Mouse (Mus musculus): ENCODE data around the gene Iqgap2. TPM values are rescaled to one million over a fixed set of nuclear protein-coding genes. Genes with fewer than 3 reads are reported as not detected.
A peak's percentile ranks its signal among the peaks of the same experiment; 100 is the strongest.

Iqgap2 gene
- polyA plus RNA-seq, 1 experiment from 2014 or later, result 3.9 TPM

- Histone ChIP-seq H3K36me3 (ENCODE audit: control insufficient read depth, insufficient read depth, low read length) (no peaks in the 10 kb centered on the region), H3K9me3 (ENCODE audit: control insufficient read depth, low read length) (no peaks in the 10 kb centered on the region), H3K9ac (ENCODE audit: low read length) (no peak overlapping the region), H3K4me2 (ENCODE audit: low read length) (no peak overlapping the region), H3K27me3 (ENCODE audit: control insufficient read depth, insufficient read depth, low read length) (no peaks in the 10 kb centered on the region), H3K27ac (replicated peaks in 1 of 2; ENCODE audit: control insufficient read depth in 1 of 2, insufficient read depth in 1 of 2, low read depth in 2 of 2, low read length in 2 of 2) (no peak overlapping the region), H3K4me1 (ENCODE audit: control insufficient read depth in 2 of 2, insufficient read depth in 2 of 2, low read length in 2 of 2) (peaks cover 9 to 20% of the 10 kb centered on the region in 2 experiments), H3K4me3 (ENCODE audit: control insufficient read depth in 1 of 2, insufficient read depth in 1 of 2, low read depth in 1 of 2, low read length in 2 of 2) (no peak overlapping the region)
- no peak for ATAC-seq (ENCODE audit: insufficient number of reproducible peaks, insufficient read depth, low FRiP score, low read depth)
- WGBS, result 58% methylated on average over 9 of the region's 9 CpGs
These were observed 113.0 kb downstream of the Iqgap2 start for GRCm38 (mm10) chr13:95778761-95779161.

GRCm38 (mm10) chr13:95777651-95778391 is 113.9 kb downstream of the Iqgap2 start:
- no peak overlapping the region for H3K9ac ChIP-seq (ENCODE audit: low read length)
- H3K4me1 ChIP-seq (ENCODE audit: control insufficient read depth in 2 of 2, insufficient read depth in 2 of 2, low read length in 2 of 2), result peaks cover 6 to 16% of the 10 kb centered on the region in 2 experiments
- 83% methylated on average over 5 of the region's 5 CpGs for WGBS
- H3K4me3 ChIP-seq (ENCODE audit: control insufficient read depth in 1 of 2, insufficient read depth in 1 of 2, low read depth in 1 of 2, low read length in 2 of 2), result no peak overlapping the region
- H3K36me3 ChIP-seq (ENCODE audit: control insufficient read depth, insufficient read depth, low read length), result no peaks in the 10 kb centered on the region
- ATAC-seq (ENCODE audit: insufficient number of reproducible peaks, insufficient read depth, low FRiP score, low read depth), result no peak
- no peaks in the 10 kb centered on the region for H3K27me3 ChIP-seq (ENCODE audit: control insufficient read depth, insufficient read depth, low read length)
- H3K27ac ChIP-seq (replicated peaks in 1 of 2; ENCODE audit: control insufficient read depth in 1 of 2, insufficient read depth in 1 of 2, low read depth in 2 of 2, low read length in 2 of 2), result no peak overlapping the region
- no peak overlapping the region for H3K4me2 ChIP-seq (ENCODE audit: low read length)
- H3K9me3 ChIP-seq (ENCODE audit: control insufficient read depth, low read length), result no peaks in the 10 kb centered on the region

GRCm38 (mm10) chr13:95777237-95777636 is 114.5 kb downstream of the Iqgap2 start:
- Histone ChIP-seq H3K27ac (replicated peaks in 1 of 2; ENCODE audit: control insufficient read depth in 1 of 2, insufficient read depth in 1 of 2, low read depth in 2 of 2, low read length in 2 of 2) (no peak overlapping the region), H3K4me2 (ENCODE audit: low read length) (no peak overlapping the region), H3K9me3 (ENCODE audit: control insufficient read depth, low read length) (no peaks in the 10 kb centered on the region), H3K27me3 (ENCODE audit: control insufficient read depth, insufficient read depth, low read length) (no peaks in the 10 kb centered on the region), H3K4me1 (ENCODE audit: control insufficient read depth in 2 of 2, insufficient read depth in 2 of 2, low read length in 2 of 2) (peaks cover 2 to 10% of the 10 kb centered on the region in 2 experiments; a peak in 3 of 4 replicates), H3K9ac (ENCODE audit: low read length) (no peak overlapping the region), H3K4me3 (ENCODE audit: control insufficient read depth in 1 of 2, insufficient read depth in 1 of 2, low read depth in 1 of 2, low read length in 2 of 2) (no peak overlapping the region), H3K36me3 (ENCODE audit: control insufficient read depth, insufficient read depth, low read length) (no peaks in the 10 kb centered on the region)
- WGBS, result 11% methylated on average over 2 of the region's 2 CpGs
- no peak for ATAC-seq (ENCODE audit: insufficient number of reproducible peaks, insufficient read depth, low FRiP score, low read depth)

GRCm38 (mm10) chr13:95774966-95775696 is 116.6 kb downstream of the Iqgap2 start:
- Histone ChIP-seq H3K4me3 (ENCODE audit: control insufficient read depth in 1 of 2, insufficient read depth in 1 of 2, low read depth in 1 of 2, low read length in 2 of 2) (no peak overlapping the region), H3K36me3 (ENCODE audit: control insufficient read depth, insufficient read depth, low read length) (no peaks in the 10 kb centered on the region), H3K4me1 (ENCODE audit: control insufficient read depth in 2 of 2, insufficient read depth in 2 of 2, low read length in 2 of 2) (peaks cover 2 to 8% of the 10 kb centered on the region in 2 experiments; a peak in 3 of 4 replicates), H3K4me2 (ENCODE audit: low read length) (no peak overlapping the region), H3K9me3 (ENCODE audit: control insufficient read depth, low read length) (no peaks in the 10 kb centered on the region), H3K9ac (ENCODE audit: low read length) (no peak overlapping the region), H3K27ac (replicated peaks in 1 of 2; ENCODE audit: control insufficient read depth in 1 of 2, insufficient read depth in 1 of 2, low read depth in 2 of 2, low read length in 2 of 2) (no peak overlapping the region), H3K27me3 (ENCODE audit: control insufficient read depth, insufficient read depth, low read length) (no peaks in the 10 kb centered on the region)
- no peak for ATAC-seq (ENCODE audit: insufficient number of reproducible peaks, insufficient read depth, low FRiP score, low read depth)
- 49% methylated on average over 11 of the region's 11 CpGs for WGBS

- peaks cover 16 to 31% of the 10 kb centered on the region in 2 experiments for H3K4me1 ChIP-seq (ENCODE audit: control insufficient read depth in 2 of 2, insufficient read depth in 2 of 2, low read length in 2 of 2)
- H3K4me2 ChIP-seq (ENCODE audit: low read length), result peak overlapping the region; percentile 47
- H3K9me3 ChIP-seq (ENCODE audit: control insufficient read depth, low read length), result no peaks in the 10 kb centered on the region
- H3K4me3 ChIP-seq (ENCODE audit: control insufficient read depth in 1 of 2, insufficient read depth in 1 of 2, low read depth in 1 of 2, low read length in 2 of 2), result peak overlapping the region in 1 of 2 experiments; percentile 5; a peak in 1 of 4 replicates
- H3K27me3 ChIP-seq (ENCODE audit: control insufficient read depth, insufficient read depth, low read length), result no peaks in the 10 kb centered on the region
- H3K9ac ChIP-seq (ENCODE audit: low read length), result peak overlapping the region; percentile 10; the same call in 1 of the 2 replicates
- no peaks in the 10 kb centered on the region for H3K36me3 ChIP-seq (ENCODE audit: control insufficient read depth, insufficient read depth, low read length)
- ATAC-seq (ENCODE audit: insufficient number of reproducible peaks, insufficient read depth, low FRiP score, low read depth), result peak; percentile 72
- WGBS, result 4% methylated on average over 9 of the region's 9 CpGs
- H3K27ac ChIP-seq (replicated peaks in 1 of 2; ENCODE audit: control insufficient read depth in 1 of 2, insufficient read depth in 1 of 2, low read depth in 2 of 2, low read length in 2 of 2), result peak overlapping the region; percentile 74 to 76
These were observed 126.7 kb downstream of the Iqgap2 start for GRCm38 (mm10) chr13:95765017-95765416.

- no peak overlapping the region for H3K4me3 ChIP-seq (ENCODE audit: control insufficient read depth in 1 of 2, insufficient read depth in 1 of 2, low read depth in 1 of 2, low read length in 2 of 2)
- H3K27me3 ChIP-seq (ENCODE audit: control insufficient read depth, insufficient read depth, low read length), result no peaks in the 10 kb centered on the region
- no peak overlapping the region for H3K9ac ChIP-seq (ENCODE audit: low read length)
- H3K4me2 ChIP-seq (ENCODE audit: low read length), result no peak overlapping the region
- peak overlapping the region; percentile 46 to 53 for H3K27ac ChIP-seq (replicated peaks in 1 of 2; ENCODE audit: control insufficient read depth in 1 of 2, insufficient read depth in 1 of 2, low read depth in 2 of 2, low read length in 2 of 2)
- peaks cover 16 to 31% of the 10 kb centered on the region in 2 experiments for H3K4me1 ChIP-seq (ENCODE audit: control insufficient read depth in 2 of 2, insufficient read depth in 2 of 2, low read length in 2 of 2)
- ATAC-seq (ENCODE audit: insufficient number of reproducible peaks, insufficient read depth, low FRiP score, low read depth), result no peak
- H3K9me3 ChIP-seq (ENCODE audit: control insufficient read depth, low read length), result no peaks in the 10 kb centered on the region
- WGBS, result 30% methylated on average over 3 of the region's 3 CpGs
- no peaks in the 10 kb centered on the region for H3K36me3 ChIP-seq (ENCODE audit: control insufficient read depth, insufficient read depth, low read length)
These were observed 127.7 kb downstream of the Iqgap2 start for GRCm38 (mm10) chr13:95763876-95764517.

GRCm38 (mm10) chr13:95759810-95760209 is 131.9 kb downstream of the Iqgap2 start:
- peaks cover 10 to 14% of the 10 kb centered on the region in 2 experiments for H3K4me1 ChIP-seq (ENCODE audit: control insufficient read depth in 2 of 2, insufficient read depth in 2 of 2, low read length in 2 of 2)
- H3K4me3 ChIP-seq (ENCODE audit: control insufficient read depth in 1 of 2, insufficient read depth in 1 of 2, low read depth in 1 of 2, low read length in 2 of 2), result no peak overlapping the region
- no peak overlapping the region for H3K4me2 ChIP-seq (ENCODE audit: low read length)
- no peak overlapping the region for H3K9ac ChIP-seq (ENCODE audit: low read length)
- no peak for ATAC-seq (ENCODE audit: insufficient number of reproducible peaks, insufficient read depth, low FRiP score, low read depth)
- H3K27me3 ChIP-seq (ENCODE audit: control insufficient read depth, insufficient read depth, low read length), result no peaks in the 10 kb centered on the region
- H3K27ac ChIP-seq (replicated peaks in 1 of 2; ENCODE audit: control insufficient read depth in 1 of 2, insufficient read depth in 1 of 2, low read depth in 2 of 2, low read length in 2 of 2), result no peak overlapping the region
- H3K36me3 ChIP-seq (ENCODE audit: control insufficient read depth, insufficient read depth, low read length), result no peaks in the 10 kb centered on the region
- no peaks in the 10 kb centered on the region for H3K9me3 ChIP-seq (ENCODE audit: control insufficient read depth, low read length)
- WGBS, result 69% methylated on average over 2 of the region's 2 CpGs
